16 mouse cellular contexts compared by ENCODE assay signal in the genomic region with DNA sequence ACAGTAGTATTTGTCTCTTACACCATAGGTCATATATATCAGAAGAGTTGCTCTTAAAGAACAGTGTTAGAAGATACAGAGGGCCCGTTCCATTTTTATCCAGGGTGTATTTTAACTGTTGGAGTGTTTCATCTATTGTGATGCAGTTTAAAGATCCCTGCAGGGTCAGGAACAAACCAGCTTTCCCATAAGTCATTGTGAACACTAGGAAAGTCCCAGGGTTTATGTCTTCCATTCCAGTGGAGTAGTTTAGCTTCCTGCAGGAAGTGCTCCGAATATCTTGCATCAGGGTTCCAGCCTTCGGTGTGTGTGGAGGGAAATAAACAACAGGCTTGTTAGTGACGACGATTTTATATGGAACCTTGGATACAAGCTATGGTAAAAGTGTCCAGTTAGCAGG.
"Had no signal": no experiment of that assay in that cellular context is flagged by ENCODE, and none has a peak within 500 bp of the region (broad histone marks: within the 10 kb centered on the region; RNA-seq: fewer than 3 reads in every experiment).

No protein-coding gene starts in this region.

- DNase-seq: heart, postnatal 10 days; heart, postnatal 14 days; heart, postnatal 36 days; heart, postnatal 4 days; kidney, adult 11 months; kidney, adult 18-20 months; kidney, adult 2 months; kidney, adult 8-10 months; kidney, adult 9 months; kidney, postnatal 10 days; kidney, postnatal 14 days; kidney, postnatal 25 days; kidney, postnatal 36 days; kidney, postnatal 4 days; layer of hippocampus, adult 9-11 months; layer of hippocampus, postnatal 36 days had no signal
